Mouse (Mus musculus) mature B cell (primary cell): ENCODE measurements at regions not wholly inside any gene's neighbourhood (a gene's known extent, or its start where the extent isn't known, plus 50 kb on each side); places are given as distances from the start of the nearest gene placed in this dataset.

Experiments
- in situ Hi-C: fragments of 300-500 bp; cut with MboI; formaldehyde crosslinking; loops from 2 replicates; pipeline ENCODE4 v1.14.3; 2019

- in situ Hi-C loops: no loop called here
Observed at GRCm38 (mm10) chr13:110897621-110898020, 357.2 kb upstream of the Actbl2 start.

GRCm38 (mm10) chr13:110902994-110903644 is 351.7 kb upstream of the Actbl2 start:
- in situ Hi-C loops: no loop called here

GRCm38 (mm10) chr13:110907319-110907955 is 347.4 kb upstream of the Actbl2 start:
- in situ Hi-C loops: no loop called here

GRCm38 (mm10) chr13:110911866-110912265 is 342.9 kb upstream of the Actbl2 start:
- in situ Hi-C loops: no loop called here

GRCm38 (mm10) chr13:110913177-110913576 is 341.6 kb upstream of the Actbl2 start:
- in situ Hi-C loops: no loop called here

GRCm38 (mm10) chr13:110913687-110914086 is 341.1 kb upstream of the Actbl2 start:
- in situ Hi-C loops: no loop called here

GRCm38 (mm10) chr13:110915161-110915560 is 339.7 kb upstream of the Actbl2 start:
- in situ Hi-C loops: no loop called here

- in situ Hi-C loops: no loop called here
Observed at GRCm38 (mm10) chr13:110923936-110924335, 330.9 kb upstream of the Actbl2 start.

GRCm38 (mm10) chr13:110924897-110925296 is 329.9 kb upstream of the Actbl2 start:
- in situ Hi-C loops: no loop called here

GRCm38 (mm10) chr13:110928143-110928542 is 326.7 kb upstream of the Actbl2 start:
- in situ Hi-C loops: no loop called here

- in situ Hi-C loops: no loop called here
Observed at GRCm38 (mm10) chr13:110928894-110929293, 325.9 kb upstream of the Actbl2 start.

- in situ Hi-C loops: no loop called here
Observed at GRCm38 (mm10) chr13:110929579-110929978, 325.2 kb upstream of the Actbl2 start.

- in situ Hi-C loops: no loop called here
Observed at GRCm38 (mm10) chr13:110941587-110941986, 313.2 kb upstream of the Actbl2 start.

GRCm38 (mm10) chr13:110942986-110943644 is 311.7 kb upstream of the Actbl2 start:
- in situ Hi-C loops: no loop called here

GRCm38 (mm10) chr13:110944061-110944460 is 310.8 kb upstream of the Actbl2 start:
- in situ Hi-C loops: no loop called here

- in situ Hi-C loops: no loop called here
Observed at GRCm38 (mm10) chr13:110944683-110945082, 310.1 kb upstream of the Actbl2 start.

GRCm38 (mm10) chr13:110960212-110960611 is 294.6 kb upstream of the Actbl2 start:
- in situ Hi-C loops: loop anchor here (10.0 kb wide), 1 partner anchor 565 kb away; the partner anchor contains the start of gene Plk2

- in situ Hi-C loops: loop anchor here (10.0 kb wide), 1 partner anchor 572 kb away; the partner anchor contains the start of gene Plk2
Observed at GRCm38 (mm10) chr13:110967109-110967508, 287.7 kb upstream of the Actbl2 start.

GRCm38 (mm10) chr13:110967626-110968506 is 286.9 kb upstream of the Actbl2 start:
- in situ Hi-C loops: loop anchor here (10.0 kb wide), 1 partner anchor 573 kb away; the partner anchor contains the start of gene Plk2

GRCm38 (mm10) chr13:110968507-110968905 is 286.3 kb upstream of the Actbl2 start:
- in situ Hi-C loops: loop anchor here (10.0 kb wide), 1 partner anchor 574 kb away; the partner anchor contains the start of gene Plk2

GRCm38 (mm10) chr13:110977379-110977778 is 277.4 kb upstream of the Actbl2 start:
- in situ Hi-C loops: no loop called here

- in situ Hi-C loops: no loop called here
Observed at GRCm38 (mm10) chr13:110978022-110978421, 276.8 kb upstream of the Actbl2 start.
